Mouse (Mus musculus): ENCODE results near the gene Arv1. TPM values are rescaled to one million over a fixed set of nuclear protein-coding genes. Genes with fewer than 3 reads are reported as not detected.

Arv1 gene
- total RNA-seq, 1 experiment from 2014 or later, result 9.6 TPM

DNA sequence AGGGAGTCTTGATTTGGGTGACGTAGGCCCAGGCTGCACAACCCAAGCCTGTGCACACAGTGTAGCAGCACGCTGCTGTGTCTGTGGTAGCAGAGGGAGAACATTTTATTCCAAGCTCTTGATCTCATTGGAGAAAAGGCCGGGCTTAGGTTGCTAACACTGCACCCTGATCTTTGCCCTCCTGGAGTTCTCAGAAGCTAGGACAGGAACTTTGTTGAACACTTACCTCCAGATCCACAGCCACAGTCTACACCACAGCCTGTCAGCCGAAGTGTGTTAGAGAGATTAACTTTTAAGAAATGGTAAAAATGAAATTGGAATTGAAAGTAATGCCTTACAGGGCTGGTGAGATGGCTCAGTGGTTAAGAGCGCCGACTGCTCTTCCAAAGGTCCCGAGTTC lies 2.4 kb downstream of the Arv1 start:
- DNase-seq, result no peak

DNA sequence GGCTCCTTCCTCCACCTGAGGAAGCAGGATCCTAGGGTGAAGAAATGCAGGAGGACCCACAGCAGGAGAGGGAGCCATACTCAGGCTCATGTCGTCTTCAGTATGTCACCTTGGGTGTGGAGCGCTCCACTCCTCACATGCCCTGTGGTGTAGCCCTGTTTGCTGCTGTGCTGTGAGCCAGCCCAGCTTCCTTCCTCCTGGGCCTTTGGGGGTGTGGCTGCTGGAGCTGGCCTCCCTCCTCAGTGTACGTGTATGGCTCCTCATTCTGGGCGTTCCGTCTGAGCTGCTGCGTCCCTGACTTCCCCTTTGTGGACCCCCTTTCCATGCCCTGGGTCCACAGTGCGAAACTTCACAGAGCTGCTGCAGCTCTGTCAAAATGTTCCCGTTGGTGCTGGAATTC lies 10.9 kb downstream of the Arv1 start:
- no peak for DNase-seq

DNA sequence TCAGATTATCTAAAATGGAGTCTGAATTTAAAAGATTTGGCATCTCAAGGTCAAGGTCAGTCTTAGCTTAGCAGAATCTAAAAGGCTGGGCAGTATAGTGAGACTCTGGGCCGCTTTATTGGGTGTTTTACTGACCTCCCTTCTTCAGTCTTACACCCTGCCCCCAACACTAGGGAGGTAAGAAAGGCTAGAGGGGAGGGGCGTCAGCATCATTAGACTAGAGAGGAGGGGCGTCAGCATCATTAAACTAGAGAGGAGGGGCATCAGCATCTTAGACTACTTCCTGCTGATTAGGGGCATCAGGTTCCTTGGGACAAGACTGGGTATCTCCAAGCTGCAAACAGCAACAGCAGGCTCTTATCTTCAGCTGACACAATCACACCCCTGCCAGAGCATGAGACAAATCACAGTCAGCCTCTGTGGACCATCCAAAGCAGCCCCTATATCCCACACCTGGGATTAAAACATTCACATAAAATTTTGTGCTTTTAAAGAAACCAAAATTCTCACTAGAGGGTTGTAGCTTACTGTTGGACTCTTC lies 13.5 kb downstream of the Arv1 start:
- no peak for DNase-seq

DNA sequence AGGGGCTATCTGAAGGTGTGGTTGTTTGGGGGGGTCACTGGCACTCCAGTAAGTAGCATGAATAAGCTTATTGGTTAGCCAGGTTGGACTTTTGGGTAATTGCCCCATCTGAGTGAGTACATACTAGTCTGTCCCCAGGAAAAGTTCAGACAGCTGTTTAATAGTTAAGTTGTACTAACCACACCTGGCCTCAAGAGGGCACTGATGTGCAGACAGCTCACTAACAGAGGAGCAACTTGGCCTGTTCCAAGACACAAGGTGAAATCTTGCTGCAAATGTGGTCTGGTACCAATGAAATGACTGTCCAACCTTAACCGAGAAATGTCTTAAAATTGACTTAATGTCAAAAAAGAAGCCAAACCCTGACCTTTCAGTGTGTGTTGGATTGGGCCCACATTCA lies 17.3 kb downstream of the Arv1 start:
- DNase-seq, result no peak

DNA sequence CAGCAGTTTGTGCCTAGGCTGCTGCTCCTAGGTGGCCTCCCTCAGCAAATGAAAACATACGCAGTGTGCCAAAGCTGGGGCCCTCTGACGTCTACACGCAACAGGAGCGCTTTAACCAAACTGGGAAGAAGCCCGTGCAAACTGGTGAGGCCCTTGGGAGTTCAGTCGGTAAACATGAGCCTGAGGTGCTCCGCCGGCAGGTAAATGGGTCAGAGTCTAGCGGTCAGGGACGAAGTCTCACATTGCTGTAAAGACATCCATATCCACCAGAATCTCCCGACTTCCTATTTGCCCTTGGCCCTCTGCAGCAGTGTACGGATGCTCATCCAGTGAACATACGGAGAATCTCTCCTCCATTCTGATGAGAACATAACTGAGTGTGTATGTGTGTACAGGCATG lies 24.7 kb downstream of the Arv1 start:
- no peak for DNase-seq

DNA sequence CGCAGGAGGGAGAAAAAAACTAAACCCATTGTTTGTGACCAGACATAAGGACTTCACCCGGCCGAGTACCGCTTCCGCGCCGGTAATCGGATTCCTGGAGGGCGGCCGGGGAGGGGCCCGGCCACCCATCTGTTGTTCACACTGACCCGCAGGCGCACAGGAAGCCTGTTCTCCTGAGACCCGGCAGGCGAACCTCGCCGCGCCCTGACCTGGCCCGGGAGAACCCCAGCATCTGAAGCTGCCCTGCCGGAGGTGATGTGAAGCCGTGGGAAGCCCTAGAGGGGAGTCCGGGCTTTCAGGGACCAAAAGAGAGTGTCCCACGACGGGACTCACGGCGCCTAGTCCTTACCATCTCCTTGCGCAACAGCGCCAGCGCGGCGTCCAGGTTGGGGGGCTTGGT lies 29.3 kb downstream of the Arv1 start:
- peak; percentile 28 for DNase-seq

DNA sequence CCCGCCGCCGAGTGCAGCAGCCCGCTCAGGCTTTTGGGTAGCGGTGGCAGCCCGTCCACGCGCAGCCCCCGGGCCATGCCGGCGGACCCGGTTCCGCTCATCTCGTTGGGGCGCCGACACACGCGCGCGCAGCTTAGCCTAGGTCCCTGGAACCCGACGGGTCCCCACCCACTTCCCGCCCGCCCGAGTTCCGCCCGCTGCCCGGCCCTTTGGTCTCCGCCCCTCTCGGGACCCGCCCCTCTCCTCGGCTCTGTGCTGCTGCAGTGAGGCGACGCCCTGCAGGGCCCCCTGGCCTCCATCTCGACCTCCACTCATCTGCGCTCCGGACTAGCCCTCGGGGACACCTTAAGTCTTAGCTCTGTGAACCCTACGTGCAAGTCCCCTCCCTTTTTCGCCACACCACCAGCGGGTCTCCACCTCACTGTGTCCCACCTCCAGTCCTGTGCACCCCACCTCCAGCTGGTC lies 29.8 kb downstream of the Arv1 start, which contains the start of gene Fam89a:
Gene Fam89a, minus strand, starts transcription at position 124 of the 465 bp plus-strand sequence.
- peak; percentile 78 for DNase-seq

DNA sequence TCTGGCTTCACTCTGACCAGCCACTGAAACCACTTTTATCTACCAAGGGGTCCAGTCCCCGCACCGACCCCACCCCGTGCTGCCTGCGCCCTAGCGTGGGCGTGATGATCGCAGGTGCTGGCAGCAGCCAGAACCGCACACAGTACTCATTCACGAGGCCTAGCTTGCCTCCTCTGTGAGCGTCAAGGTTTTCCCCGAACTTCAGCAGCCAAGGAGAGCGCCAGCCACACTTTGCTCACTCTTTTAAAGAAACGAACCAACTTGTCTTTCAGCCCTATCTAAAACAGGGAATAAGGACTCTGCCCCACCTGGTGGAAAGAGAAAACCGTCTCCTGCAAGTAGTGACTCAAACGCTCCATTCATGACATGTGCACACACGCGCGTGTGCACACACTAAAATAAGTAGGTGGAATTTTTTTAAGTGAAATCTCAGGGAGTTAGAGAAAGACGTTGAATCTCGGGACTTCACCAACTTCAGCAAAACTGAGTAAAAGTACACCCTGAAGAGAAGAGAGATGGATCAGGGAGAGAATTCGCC lies 30.5 kb downstream of the Arv1 start:
- no peak for DNase-seq

DNA sequence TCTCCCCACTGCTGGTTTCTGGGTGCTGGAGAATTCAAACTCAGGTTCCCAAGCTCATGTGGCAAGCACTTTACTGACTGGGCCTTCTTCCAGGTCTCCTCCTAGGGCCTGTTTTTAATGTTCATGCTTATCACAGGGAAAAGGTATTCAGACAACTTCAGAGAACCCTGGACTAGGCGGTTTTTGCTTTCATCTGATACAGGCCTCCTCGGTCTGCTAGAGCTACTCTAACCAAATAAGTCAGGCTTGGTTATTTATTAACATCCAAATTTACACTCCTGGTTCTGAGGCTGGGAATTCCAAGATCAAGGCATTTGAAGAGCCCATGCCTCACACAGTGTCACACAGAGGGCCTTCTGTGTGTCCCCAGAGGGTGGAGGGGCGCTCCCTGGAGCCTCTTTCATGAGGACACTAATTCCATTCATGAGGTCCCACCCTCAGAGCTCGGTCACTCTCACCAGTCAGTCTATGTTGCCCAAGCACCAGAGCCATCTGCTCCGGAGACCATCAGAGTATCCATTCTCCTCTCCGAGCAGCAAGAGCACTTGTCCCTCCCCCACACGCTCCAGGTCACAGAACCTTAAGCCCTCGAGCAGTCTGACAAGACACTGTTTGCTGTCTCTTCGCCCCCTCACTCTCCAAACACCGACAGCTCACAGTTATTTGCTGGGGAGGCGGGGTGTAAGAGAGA lies 32.3 kb downstream of the Arv1 start:
- no peak for DNase-seq

DNA sequence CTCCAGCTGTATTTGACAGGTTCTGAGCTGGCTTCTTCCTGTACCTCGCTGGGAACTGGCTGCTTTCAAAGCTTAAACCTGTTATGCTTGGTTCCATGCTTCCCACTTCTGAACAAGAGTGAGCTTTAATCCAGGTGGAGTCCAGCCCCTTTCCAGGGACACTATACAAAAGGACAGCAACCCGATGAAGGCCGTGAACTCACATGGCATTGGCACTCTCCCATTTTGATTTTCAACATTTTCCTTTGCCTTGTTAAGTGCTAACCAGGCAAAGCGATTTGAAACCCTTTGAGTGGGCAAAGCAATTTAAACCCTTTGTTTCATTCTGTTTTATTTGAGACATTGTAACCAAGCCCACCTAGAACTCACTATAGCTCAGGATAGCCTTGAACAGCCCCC lies 32.9 kb downstream of the Arv1 start:
- DNase-seq, result no peak

DNA sequence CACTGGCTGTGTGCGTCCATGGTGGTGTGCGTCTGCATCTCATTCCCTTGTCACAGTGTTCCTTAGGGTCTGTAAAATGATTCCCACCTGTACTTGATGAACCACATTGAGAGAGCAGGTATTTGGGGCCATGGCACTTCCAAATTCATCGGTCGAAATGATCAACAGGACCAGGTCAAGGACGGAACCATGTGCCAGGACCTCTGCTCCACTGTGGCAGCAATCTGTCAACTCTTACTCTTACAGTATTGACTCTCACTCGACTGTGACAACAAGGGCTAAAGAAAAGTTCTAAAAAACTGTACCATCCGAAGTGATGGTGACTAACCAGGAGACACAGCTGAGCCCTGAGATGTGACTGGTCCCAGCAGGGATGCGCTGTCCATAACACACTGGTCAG lies 33.5 kb downstream of the Arv1 start:
- no peak for DNase-seq

DNA sequence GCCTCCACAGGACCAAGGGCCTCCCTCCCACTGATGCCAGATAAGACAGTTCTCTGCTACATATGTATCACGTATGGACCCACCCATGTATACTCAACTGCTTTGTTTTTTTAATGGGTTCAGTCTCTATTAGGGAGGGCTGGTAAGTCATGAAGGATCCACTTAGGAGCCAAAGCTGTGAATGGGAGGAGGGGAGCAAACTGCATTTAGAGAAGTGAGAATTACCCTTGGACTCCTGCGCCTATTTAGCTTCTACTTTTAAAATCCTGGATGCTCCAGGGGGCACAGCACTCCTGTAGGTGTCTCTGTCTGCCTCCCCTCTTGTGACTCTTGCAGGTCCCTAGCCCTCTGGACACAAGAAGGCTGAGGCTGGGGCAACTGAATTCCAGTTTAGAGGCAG lies 34.2 kb downstream of the Arv1 start:
- no peak for DNase-seq

DNA sequence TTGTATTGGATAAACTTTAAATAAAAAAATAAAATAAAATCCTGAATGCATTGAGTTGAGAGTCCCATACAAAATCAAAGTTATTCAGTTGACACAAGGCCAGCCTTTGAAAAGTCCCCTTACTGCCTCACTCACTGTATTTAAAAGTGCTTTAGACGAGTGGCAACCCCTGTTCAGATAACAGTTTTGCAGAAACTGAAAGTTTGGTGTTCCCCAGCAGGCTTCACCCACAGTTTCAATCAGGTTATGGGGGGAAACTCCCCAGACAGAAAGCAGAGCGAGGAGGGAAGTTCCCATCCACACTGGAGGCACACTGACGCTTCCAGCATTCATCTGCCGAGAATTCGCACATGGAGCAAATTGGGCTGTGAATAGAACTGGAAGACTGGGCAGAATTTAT lies 34.7 kb downstream of the Arv1 start:
- DNase-seq, result no peak

DNA sequence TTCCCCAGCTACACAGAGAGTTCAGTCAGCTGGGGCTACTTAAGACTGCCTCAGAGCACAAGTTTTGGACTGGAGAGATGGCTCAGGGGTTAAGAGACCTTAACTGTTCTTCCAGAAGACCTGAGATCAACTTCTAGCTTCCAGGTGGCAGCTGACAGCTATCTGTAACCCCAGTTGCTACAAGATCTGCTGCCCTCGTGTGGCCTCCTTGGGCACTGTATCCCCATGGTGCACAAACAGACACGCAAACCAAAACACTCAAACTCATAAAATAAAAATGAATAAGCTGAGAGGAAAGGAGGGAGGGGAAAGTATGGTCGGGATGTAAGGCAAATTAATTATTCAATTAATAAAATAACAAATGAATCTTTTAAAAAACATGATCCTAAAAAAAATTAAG lies 36.6 kb downstream of the Arv1 start:
- peak; percentile 60 for DNase-seq

DNA sequence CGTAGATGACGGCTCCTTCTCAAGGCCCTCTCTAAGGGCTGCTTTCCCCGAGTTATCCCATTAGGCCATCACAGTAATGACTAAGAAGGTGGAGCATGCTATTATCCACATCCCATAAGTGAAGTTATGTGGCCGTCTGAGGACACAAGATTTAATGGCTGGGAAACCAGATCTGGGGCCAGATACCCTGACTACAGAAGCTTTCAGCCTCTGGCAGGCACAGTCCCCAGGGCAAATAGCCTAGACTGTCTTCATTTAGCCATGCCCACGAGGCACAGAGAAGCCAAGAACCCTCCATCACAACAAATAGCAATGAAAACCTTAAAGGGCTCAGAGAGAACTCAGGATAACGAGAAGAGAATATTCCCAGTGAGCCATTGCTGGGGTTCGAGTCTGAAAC lies 41.1 kb downstream of the Arv1 start:
- DNase-seq, result no peak

DNA sequence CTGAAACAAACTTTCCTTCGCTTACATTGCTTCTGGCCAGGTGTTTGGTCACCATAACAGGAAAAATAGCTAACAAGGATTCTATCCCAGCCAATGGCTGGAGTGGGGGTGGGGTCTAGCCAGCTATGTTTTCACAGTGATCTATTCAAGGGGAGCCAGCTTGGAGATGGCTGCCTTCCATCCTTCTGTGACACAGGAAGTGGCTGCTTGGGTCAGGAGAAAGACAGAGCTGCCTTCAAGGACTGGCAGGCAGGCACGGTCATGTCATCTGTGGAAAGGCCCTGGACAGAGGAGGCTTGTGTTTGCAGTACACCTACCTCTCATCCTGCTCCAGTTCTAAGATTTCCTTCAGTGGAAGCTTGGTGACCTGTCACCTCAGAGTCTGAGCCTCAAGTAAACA lies 50.5 kb downstream of the Arv1 start:
- no peak for DNase-seq

DNA sequence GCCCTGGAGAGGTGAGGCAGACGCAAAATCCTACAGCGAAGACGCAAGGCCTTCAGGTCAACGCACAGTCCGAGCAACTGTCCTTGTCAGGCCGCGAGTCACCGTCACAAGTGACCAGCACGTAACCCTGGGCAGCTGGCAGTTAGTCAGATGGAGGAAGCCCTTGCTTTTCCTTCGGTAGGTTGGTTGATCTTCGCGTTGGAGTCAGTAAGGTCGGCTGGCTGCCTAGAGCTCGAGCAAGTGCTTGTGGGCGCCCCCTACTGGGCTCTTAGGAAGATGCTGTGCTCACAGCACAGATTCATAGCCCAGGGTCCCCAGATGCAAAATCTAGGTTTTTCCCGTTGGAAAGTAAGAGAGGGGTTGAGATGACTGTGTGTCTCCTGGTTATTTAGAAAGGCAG lies 53.8 kb downstream of the Arv1 start:
- peak; percentile 89 for DNase-seq

DNA sequence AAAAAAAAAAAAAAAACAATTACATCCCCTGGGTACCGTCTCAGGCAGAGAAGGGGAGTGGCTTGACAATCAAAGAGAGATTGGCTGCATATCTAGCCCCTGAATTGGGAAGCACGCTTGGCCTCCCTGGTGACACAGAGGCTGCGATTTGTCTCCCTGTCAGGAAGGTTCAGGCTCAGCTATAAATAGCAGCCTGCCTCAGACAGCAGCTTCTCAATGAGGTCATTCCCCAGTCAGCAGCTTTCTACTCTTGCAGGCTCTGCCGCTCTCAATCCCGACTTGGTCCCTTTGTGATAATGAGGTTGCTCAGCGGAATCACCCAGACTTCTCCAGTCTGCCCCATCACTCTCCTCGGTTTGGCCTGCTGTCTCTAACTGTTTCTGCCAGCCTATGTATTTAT lies 58.3 kb downstream of the Arv1 start:
- peak; percentile 75 for DNase-seq

DNA sequence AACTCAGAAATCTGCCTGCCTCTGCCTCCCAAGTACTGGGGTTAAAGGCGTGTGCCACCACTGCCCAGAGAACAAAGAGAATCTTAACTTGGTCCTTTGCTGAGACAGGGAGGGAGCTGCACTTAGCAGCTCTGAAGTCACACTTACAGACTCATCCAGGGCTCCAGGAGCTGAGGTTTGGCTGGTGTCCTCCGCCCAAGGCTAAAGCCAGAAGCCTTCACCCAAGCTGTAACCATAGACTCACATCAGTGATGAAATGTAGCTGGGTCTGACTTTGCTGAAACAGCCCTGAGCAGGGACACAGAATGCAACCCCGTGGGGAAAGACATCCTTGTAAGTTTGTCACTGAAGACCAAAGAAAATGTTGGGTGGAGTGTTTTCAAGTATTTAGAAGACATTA lies 60.5 kb downstream of the Arv1 start:
- peak; percentile 59 for DNase-seq

DNA sequence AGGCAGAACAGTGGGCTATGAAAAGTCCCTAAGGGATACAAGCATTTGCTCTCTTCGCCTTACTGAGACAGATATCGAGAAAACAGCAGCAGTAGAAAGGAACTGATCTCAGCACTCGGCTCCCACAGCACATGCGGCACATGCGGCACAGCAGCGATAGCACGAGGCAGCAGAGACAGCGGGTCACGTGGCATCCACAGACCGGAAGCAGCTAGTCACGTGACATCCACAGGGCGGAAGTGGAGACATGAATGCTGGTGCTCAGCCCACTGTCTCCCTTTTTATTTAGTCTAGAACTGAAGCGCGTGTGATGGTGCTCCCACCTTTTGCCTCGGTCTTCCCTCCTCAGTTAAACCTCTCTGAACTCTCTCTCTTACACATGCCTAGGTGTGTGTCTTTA lies 61.3 kb downstream of the Arv1 start:
- DNase-seq, result no peak
